Mouse (Mus musculus) midbrain, embryonic 12.5 days (tissue): ENCODE data around the gene Ccdc91. TPM values are rescaled to one million over a fixed set of nuclear protein-coding genes. Genes with fewer than 3 reads are reported as not detected.

Experiments
- ATAC-seq: fragments of 200-750 bp; cut with Nextera tagmentation; 2 replicates; pipeline ENCODE4 v1.8.0; 2017; ENCODE audit warnings: low read depth, moderate TSS enrichment, moderate library complexity; ENCODE audit not compliant: low FRiP score
- H3K27ac ChIP-seq: fragments of 300-500 bp; sonication (generic); replicated peaks from 2 replicates; pipeline ENCODE4 v1.5.1; 2016; ENCODE audit warnings: mild to moderate bottlenecking
- H3K27me3 ChIP-seq: fragments of 300-500 bp; sonication (generic); 2 replicates; pipeline ENCODE4 v1.6.1; 2016; ENCODE audit warnings: mild to moderate bottlenecking
- H3K36me3 ChIP-seq: fragments of 300-500 bp; sonication (generic); 2 replicates; pipeline ENCODE4 v1.6.1; 2016
- H3K4me1 ChIP-seq: fragments of 300-500 bp; sonication (generic); 2 replicates; pipeline ENCODE4 v1.6.1; 2016
- H3K4me2 ChIP-seq: fragments of 300-500 bp; sonication (generic); replicated peaks from 2 replicates; pipeline ENCODE4 v1.6.1; 2016; ENCODE audit warnings: mild to moderate bottlenecking, moderate library complexity
- H3K4me3 ChIP-seq: fragments of 300-500 bp; sonication (generic); 2 replicates; pipeline ENCODE4 v1.5.1; 2016; ENCODE audit warnings: mild to moderate bottlenecking
- H3K9ac ChIP-seq: fragments of 300-500 bp; sonication (generic); replicated peaks from 2 replicates; pipeline ENCODE4 v1.6.1; 2016; ENCODE audit warnings: mild to moderate bottlenecking, moderate library complexity
- H3K9me3 ChIP-seq: fragments of 300-500 bp; sonication (generic); 2 replicates; pipeline ENCODE4 v1.6.1; 2016; ENCODE audit warnings: mild to moderate bottlenecking
- WGBS: fragments of 180-500 bp; shearing (Covaris S2); methylation state at CpG from one replicate; pipeline ENCODE4 v1.1.7; 2016; 5-methylcytosine and 5-hydroxymethylcytosine counted together
- polyA plus RNA-seq: library from polyadenylated mRNA; unstranded; fragments of >200 nt; fragmentation: Nextera tagmentation; extraction: Ambion mirVana; gene quantifications from 2 replicates; pipeline ENCODE4 v1.2.1, GENCODE M21; 2016

Gene Ccdc91
- polyA plus RNA-seq, 1 experiment from 2014 or later = 32.0 TPM

- H3K4me2 ChIP-seq = no peak overlapping the region
- H3K9me3 ChIP-seq = no peaks in the 10 kb centered on the region
- no peaks in the 10 kb centered on the region for H3K36me3 ChIP-seq
- no peaks in the 10 kb centered on the region for H3K27me3 ChIP-seq
- no peaks in the 10 kb centered on the region for H3K4me1 ChIP-seq
- no peak for ATAC-seq
- no peak overlapping the region for H3K9ac ChIP-seq
- H3K27ac ChIP-seq = no peak overlapping the region
- WGBS = 86% methylated on average over 1 of the region's 1 CpGs
- H3K4me3 ChIP-seq = no peak overlapping the region
Observed at GRCm38 (mm10) chr6:147660718-147661117, 185.1 kb downstream of the Ccdc91 start.

GRCm38 (mm10) chr6:147661841-147662240 is 186.2 kb downstream of the Ccdc91 start:
- Histone ChIP-seq H3K27ac (no peak overlapping the region), H3K4me2 (no peak overlapping the region), H3K9ac (no peak overlapping the region), H3K4me1 (no peaks in the 10 kb centered on the region), H3K27me3 (no peaks in the 10 kb centered on the region), H3K36me3 (no peaks in the 10 kb centered on the region), H3K4me3 (no peak overlapping the region), H3K9me3 (no peaks in the 10 kb centered on the region)
- WGBS = 81% methylated on average over 4 of the region's 4 CpGs
- no peak for ATAC-seq

- Histone ChIP-seq H3K27me3 (no peaks in the 10 kb centered on the region), H3K36me3 (no peaks in the 10 kb centered on the region), H3K27ac (no peak overlapping the region), H3K4me3 (no peak overlapping the region), H3K9me3 (no peaks in the 10 kb centered on the region), H3K4me2 (no peak overlapping the region), H3K4me1 (no peaks in the 10 kb centered on the region), H3K9ac (no peak overlapping the region)
- no peak for ATAC-seq
- 79% methylated on average over 2 of the region's 2 CpGs for WGBS
Observed at GRCm38 (mm10) chr6:147662610-147663009, 187.0 kb downstream of the Ccdc91 start.

GRCm38 (mm10) chr6:147664339-147664738 is 188.7 kb downstream of the Ccdc91 start:
- Histone ChIP-seq H3K9ac (no peak overlapping the region), H3K4me2 (no peak overlapping the region), H3K27me3 (no peaks in the 10 kb centered on the region), H3K4me1 (no peaks in the 10 kb centered on the region), H3K27ac (no peak overlapping the region), H3K4me3 (no peak overlapping the region), H3K36me3 (no peaks in the 10 kb centered on the region), H3K9me3 (no peaks in the 10 kb centered on the region)
- no peak for ATAC-seq
- WGBS = 48% methylated on average over 3 of the region's 3 CpGs

GRCm38 (mm10) chr6:147671366-147671765 is 195.7 kb downstream of the Ccdc91 start:
- H3K9ac ChIP-seq = no peak overlapping the region
- WGBS = 88% methylated on average over 1 of the region's 1 CpGs
- no peak overlapping the region for H3K4me2 ChIP-seq
- no peaks in the 10 kb centered on the region for H3K36me3 ChIP-seq
- 0 out of 2 replicates have a peak, but pooled peaks cover 3% of the 10 kb centered on the region for H3K27me3 ChIP-seq
- no peaks in the 10 kb centered on the region for H3K4me1 ChIP-seq
- no peaks in the 10 kb centered on the region for H3K9me3 ChIP-seq
- H3K4me3 ChIP-seq = no peak overlapping the region
- H3K27ac ChIP-seq = no peak overlapping the region
- ATAC-seq = no peak

- no peaks in the 10 kb centered on the region for H3K4me1 ChIP-seq
- WGBS = 93% methylated on average over 2 of the region's 2 CpGs
- ATAC-seq = no peak
- no peak overlapping the region for H3K27ac ChIP-seq
- no peak overlapping the region for H3K4me2 ChIP-seq
- H3K9ac ChIP-seq = no peak overlapping the region
- no peaks in the 10 kb centered on the region for H3K9me3 ChIP-seq
- no peak overlapping the region for H3K4me3 ChIP-seq
- H3K36me3 ChIP-seq = no peaks in the 10 kb centered on the region
- 0 out of 2 replicates have a peak, but pooled peaks cover 3% of the 10 kb centered on the region for H3K27me3 ChIP-seq
Observed at GRCm38 (mm10) chr6:147672481-147672880, 196.9 kb downstream of the Ccdc91 start.

GRCm38 (mm10) chr6:147675022-147675733 is 199.6 kb downstream of the Ccdc91 start:
- WGBS = 93% methylated on average over 7 of the region's 7 CpGs
- H3K4me3 ChIP-seq = no peak overlapping the region
- H3K9me3 ChIP-seq = no peaks in the 10 kb centered on the region
- H3K9ac ChIP-seq = no peak overlapping the region
- no peak for ATAC-seq
- H3K27ac ChIP-seq = no peak overlapping the region
- H3K36me3 ChIP-seq = no peaks in the 10 kb centered on the region
- no peaks in the 10 kb centered on the region for H3K4me1 ChIP-seq
- 0 out of 2 replicates have a peak, but pooled peaks cover 3% of the 10 kb centered on the region for H3K27me3 ChIP-seq
- H3K4me2 ChIP-seq = no peak overlapping the region

- 0 out of 2 replicates have a peak, but pooled peaks cover 3% of the 10 kb centered on the region for H3K27me3 ChIP-seq
- no peak overlapping the region for H3K4me2 ChIP-seq
- 96% methylated on average over 1 of the region's 1 CpGs for WGBS
- H3K36me3 ChIP-seq = no peaks in the 10 kb centered on the region
- no peaks in the 10 kb centered on the region for H3K9me3 ChIP-seq
- ATAC-seq = no peak
- no peak overlapping the region for H3K9ac ChIP-seq
- no peak overlapping the region for H3K27ac ChIP-seq
- no peaks in the 10 kb centered on the region for H3K4me1 ChIP-seq
- H3K4me3 ChIP-seq = no peak overlapping the region
Observed at GRCm38 (mm10) chr6:147676214-147676613, 200.6 kb downstream of the Ccdc91 start.

Other genes starting within 250 kb of the Ccdc91 start
- 0.85 and 1.2 TPM in 2 replicates for gene Pthlh, start 211.6 kb upstream of the Ccdc91 start, polyA plus RNA-seq